Mouse (Mus musculus): Measurements from ENCODE around the gene Ppm1d. TPM values are rescaled to one million over a fixed set of nuclear protein-coding genes. Genes with fewer than 3 reads are reported as not detected.

Ppm1d gene
- total RNA-seq, 2 experiments from 2014 or later = 13.6 to 16.3 TPM

DNA sequence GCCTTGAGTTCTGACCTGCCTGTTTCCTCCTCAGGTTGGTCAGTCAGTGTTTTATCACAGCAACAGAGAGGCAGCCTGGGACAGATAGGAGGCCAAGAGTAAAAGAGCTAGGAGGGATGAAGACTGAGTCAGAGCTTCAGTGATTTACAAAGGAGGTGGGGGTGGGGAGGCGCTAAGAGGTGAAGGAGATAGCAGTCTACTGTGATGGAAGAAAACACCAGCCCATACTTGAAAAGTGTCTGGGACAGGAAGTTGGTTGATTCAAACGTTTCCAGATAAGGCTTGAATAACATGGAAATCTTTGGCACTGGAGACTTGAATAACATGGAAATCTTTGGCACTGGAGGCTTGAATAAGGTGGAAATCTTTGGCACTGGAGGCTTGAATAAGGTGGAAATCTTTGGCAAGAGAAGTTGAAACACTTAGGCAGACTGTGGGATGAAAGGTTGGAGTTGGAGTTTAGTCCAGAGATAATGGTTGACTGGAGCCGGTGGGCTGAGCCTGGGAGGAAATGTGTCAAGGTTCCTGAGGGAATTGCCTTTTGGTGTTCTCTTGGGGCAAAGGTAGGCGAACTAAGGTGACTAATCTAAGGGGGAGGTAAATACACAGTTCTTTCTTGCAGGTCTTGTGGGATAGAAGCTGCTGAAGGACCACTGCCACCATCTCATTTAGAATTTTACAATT, 4.3 kb upstream of the Ppm1d start:
- H3K4me3 ChIP-seq = no peak overlapping the region
- no peak overlapping the region for H3K27ac ChIP-seq
- no peak for DNase-seq (ENCODE audit: low spot score in 2 of 2)
- no peak for TF ChIP-seq CTCF (conservative IDR thresholded peaks at IDR 0.05)

DNA sequence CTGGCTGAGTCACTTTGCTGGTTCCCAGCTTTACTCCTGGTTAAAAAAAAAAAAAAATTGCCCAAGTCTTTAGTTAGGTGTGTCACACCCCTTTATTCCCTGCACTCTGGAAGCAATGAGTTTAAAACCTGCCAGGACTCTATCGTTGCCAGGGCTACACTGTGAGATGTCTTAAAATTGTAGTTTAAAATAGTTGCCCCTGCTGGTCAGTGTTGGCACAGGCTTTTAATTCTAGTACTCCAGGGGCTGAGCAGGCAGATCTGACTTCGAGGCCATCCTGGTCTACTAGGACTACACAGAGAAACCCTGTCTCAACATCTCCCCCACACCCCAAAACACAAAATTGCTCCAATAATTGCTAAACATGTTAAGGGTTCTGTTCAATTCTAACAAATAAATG, 2.2 kb upstream of the Ppm1d start:
- Histone ChIP-seq H3K27ac (no peak overlapping the region), H3K4me3 (no peak overlapping the region)
- TF ChIP-seq CTCF (conservative IDR thresholded peaks at IDR 0.05) = peak; percentile 32; the same call in 1 of the 2 replicates
- no peak for DNase-seq (ENCODE audit: low spot score in 2 of 2)

DNA sequence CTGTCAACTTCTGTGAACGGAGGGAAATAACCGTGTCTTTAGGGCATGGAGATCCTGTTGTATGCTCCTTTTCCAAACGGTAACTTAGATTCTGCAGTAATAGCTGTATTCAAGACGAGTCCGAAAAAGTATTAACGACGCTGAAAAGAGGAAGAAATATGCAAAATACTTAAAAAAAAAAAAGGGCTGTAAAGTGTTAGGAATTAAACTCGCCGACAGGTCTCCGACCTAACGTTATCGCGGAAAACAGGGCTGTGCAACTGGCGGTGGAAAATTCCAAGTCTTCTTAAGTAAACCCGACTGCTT, 684 bp upstream of the Ppm1d start:
- Histone ChIP-seq H3K27ac (peak overlapping the region; percentile 96), H3K4me3 (peak overlapping the region; percentile 94)
- no peak for TF ChIP-seq CTCF (conservative IDR thresholded peaks at IDR 0.05)
- DNase-seq (ENCODE audit: low spot score in 2 of 2) = no peak

DNA sequence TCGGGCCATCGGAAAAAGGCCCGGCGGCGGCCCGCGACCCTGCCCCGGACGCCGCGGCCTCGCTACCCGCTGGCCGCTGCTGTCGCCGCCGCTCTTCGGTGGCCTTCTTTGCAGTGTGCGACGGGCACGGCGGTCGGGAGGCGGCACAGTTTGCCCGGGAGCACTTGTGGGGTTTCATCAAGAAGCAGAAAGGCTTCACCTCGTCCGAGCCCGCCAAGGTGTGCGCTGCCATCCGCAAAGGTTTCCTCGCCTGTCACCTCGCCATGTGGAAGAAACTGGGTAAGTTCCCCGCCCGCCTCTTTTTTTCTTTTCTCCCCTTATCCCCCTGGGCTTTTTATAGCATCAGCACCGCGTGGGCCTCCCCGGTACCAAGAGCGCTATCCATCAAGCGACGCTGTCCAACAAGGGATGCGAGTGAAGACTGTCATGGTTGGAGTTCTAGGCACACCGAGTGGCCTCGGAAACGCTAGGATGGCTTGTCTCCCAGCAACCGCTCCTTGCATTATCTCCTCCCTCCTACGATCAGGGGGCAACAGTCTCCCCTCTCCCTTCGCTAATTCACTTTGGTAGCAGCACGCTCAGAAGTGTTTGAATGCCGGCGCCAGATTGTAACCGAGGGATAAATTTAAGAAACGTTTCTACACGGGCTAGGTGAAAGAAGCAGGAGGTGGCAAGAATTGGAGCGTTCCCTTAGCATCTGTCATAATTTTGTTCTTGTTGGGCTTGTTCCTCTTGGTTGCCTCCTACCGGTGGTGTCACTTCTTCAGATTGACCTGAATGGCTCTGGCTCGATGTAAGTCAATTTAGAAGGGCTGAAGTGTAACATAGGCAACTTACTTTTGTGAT, 824 bp downstream of the Ppm1d start:
- Histone ChIP-seq H3K27ac (peak overlapping the region; percentile 88), H3K4me3 (peak overlapping the region; percentile 94)
- peak; percentile 17 to 21 for DNase-seq (ENCODE audit: low spot score in 2 of 2)
- TF ChIP-seq CTCF (conservative IDR thresholded peaks at IDR 0.05) = peak; percentile 71

DNA sequence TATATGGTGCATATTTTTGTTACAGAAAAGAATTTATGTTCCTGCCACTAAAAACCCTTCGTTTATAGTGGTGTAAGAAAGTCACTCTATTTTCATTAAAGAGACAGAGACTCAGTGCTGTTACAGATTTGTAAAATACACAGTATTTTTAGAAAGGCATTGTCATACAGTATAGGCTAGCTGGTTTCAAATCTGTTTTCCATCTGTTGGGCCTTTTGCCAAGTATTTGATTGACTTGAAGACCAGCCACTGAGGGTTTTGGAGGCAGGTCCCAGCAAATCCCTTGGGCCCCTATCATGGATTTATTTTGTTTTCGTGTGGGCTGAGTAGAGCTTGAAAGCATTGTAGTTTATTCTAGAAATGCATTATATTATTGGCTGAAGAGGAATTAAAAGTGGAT, 1.8 kb downstream of the Ppm1d start:
- Histone ChIP-seq H3K27ac (peak overlapping the region; percentile 88), H3K4me3 (peak overlapping the region; percentile 94)
- peak; percentile 79 to 84 for DNase-seq (ENCODE audit: low spot score in 2 of 2)
- no peak for TF ChIP-seq CTCF (conservative IDR thresholded peaks at IDR 0.05)

DNA sequence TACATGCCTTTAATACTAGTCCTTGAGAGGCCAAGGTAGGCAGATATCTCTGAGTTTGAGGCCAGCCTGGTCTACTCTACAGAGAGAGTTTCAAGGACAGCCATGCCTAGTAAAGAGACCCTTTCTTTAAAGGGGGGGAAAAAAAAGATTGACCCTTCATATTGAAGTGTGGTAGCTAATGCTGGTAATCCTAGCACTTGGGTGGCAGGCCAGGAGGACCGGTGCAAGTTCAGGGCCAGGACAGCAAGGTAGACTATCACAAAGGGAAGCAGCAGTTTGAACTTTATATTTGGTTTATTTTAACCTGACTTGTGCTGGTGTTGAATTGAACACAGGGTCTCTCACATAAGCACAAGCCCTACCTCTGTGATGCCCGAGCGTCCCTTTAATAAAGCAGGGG, 2.3 kb downstream of the Ppm1d start:
- Histone ChIP-seq H3K4me3 (peak overlapping the region; percentile 94), H3K27ac (no peak overlapping the region)
- no peak for DNase-seq (ENCODE audit: low spot score in 2 of 2)
- TF ChIP-seq CTCF (conservative IDR thresholded peaks at IDR 0.05) = no peak

DNA sequence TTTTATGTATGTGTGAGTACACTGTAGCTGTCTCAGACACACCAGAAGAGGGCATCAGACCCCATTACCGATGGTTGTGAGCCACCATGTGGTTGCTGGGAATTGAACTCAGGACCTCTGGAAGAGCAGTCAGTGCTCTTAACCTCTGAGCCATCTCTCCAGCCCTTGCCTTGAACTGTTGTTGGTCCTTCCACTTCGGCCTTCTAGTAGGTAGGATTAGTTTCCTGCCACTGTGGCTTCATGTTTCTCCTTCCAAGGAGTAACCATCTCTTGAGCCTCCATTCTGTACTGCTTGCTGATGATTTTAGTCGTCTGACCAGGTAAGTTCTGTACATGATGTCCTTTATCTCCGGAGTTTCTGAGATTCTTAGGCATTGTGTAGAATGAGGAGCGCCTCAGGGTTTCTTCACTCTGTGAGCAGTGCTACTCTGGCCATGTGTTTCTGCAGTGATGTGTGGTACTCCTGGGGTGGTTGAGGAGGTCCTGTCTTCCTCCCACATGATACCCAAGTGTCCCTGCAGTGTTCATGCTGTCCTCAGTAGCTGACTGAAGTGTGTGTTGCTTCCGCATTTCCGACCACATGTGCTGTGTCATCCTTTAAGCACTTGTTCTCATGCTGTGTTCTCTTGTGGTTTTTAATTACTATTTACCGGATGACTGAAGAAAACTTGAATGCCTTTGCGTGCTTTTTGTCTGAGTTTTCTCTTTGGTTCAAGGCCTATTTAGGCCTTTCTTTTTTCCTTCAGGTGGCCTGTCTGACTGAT, 12.7 kb downstream of the Ppm1d start:
- H3K27ac ChIP-seq = no peak overlapping the region
- TF ChIP-seq CTCF (conservative IDR thresholded peaks at IDR 0.05) = no peak
- no peak for DNase-seq (ENCODE audit: low spot score in 2 of 2)
- no peak overlapping the region for H3K4me3 ChIP-seq

DNA sequence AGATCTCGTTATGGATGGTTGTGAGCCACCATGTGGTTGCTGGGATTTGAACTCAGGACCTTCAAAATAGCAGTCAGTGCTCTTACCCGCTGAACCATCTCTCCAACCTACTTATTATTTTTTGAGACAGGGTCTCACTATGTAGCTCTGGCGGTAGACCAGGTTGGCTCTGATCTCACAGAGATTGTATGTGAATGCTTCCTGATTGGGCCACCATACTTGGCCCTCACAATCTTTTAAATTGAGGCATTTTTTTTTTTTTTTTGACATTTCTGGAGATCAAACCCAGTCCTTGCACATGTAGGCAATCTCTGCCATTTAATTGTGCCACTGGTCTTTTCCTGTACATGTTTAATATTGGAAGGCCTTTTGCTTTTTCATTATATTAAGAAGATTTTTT, 17.7 kb downstream of the Ppm1d start:
- TF ChIP-seq CTCF (conservative IDR thresholded peaks at IDR 0.05) = no peak
- DNase-seq (ENCODE audit: low spot score in 2 of 2) = no peak
- no peak overlapping the region for H3K4me3 ChIP-seq
- H3K27ac ChIP-seq = peak overlapping the region; percentile 44

DNA sequence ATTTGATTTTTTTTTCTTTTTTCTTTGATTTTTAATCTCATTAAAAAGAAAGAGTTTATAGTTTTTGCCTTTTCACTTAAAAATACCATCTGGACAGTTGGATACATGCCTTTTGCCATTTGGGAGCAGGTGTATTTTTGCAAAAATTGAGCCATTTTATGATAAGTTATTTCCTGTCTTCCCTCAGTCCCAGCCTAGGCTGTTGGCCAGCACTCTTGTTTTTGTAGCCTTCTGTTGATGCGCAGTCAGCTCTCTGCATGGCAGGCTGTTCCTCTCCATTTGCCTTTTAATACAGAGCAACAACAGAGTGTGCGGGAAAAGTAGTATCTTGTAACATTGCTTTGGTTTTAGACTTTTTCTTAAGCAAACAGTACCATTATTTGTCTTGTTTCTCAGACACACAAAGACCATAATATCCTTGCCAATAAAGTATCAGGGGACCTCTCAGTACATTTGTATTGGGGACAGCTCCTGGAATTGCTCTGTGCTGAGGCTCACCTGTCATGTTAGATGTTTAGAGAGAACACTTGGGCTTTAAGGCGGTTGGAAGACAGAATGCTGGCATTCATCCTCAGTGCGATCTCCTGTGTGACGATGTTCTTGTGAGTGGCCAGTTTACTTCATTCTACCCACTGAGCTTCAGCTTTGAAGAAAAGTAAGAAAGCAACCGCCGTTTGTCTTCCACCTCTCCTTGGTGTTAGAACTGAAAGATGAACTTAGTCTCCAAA, 18.3 kb downstream of the Ppm1d start:
- peak overlapping the region; percentile 73; the same call in 1 of the 2 replicates for H3K27ac ChIP-seq
- H3K4me3 ChIP-seq = no peak overlapping the region
- TF ChIP-seq CTCF (conservative IDR thresholded peaks at IDR 0.05) = no peak
- peak; percentile 65 to 86 for DNase-seq (ENCODE audit: low spot score in 2 of 2)

DNA sequence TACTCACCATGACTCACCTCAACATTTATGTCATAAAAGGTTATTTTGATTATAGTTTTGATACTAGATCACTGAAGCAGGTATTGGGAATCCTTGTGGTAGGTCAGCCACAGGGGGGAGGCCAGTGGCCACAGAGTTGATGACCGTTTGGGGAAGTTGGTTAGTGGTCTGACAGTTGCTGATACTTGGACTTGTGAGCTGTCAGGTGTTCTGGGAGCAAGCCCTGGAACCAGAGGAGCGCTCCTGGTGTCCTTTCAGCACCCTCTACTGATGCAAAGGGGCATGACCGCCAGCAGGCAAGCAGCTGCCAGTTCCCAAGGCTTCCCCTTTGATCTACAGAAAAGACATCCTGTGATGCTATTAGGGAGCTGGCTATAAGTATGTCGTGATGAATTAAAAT, 23.7 kb downstream of the Ppm1d start:
- DNase-seq (ENCODE audit: low spot score in 2 of 2) = peak in 1 of 2 experiments; percentile 35
- Histone ChIP-seq H3K27ac (no peak overlapping the region), H3K4me3 (no peak overlapping the region)
- TF ChIP-seq CTCF (conservative IDR thresholded peaks at IDR 0.05) = peak; percentile 78

DNA sequence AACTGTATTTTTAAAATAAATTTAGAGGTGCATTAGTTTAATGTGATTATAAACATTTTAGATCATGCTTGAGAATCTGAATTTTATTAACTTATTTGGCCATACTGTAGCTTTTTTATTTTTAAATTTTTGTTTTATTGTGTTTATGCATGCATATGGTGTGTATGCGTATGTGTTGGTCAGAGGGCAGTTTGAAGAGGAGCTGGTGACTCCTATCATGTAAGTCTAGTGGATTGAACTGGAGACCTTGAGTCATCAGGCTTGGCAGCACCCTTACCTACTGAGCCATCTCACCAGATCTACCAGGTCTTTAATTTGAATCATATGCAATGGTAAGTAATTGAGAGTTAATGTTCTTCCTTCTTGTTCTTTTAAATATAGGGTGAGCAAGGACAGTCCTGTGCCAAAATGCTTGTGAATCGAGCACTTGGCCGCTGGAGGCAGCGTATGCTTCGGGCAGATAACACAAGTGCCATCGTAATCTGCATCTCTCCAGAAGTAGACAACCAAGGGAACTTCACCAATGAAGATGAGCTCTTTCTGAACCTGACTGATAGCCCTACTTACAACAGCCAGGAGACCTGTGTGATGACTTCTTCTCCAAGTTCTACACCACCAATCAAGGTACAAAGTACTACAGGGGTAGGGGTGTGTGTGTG, 28.3 kb downstream of the Ppm1d start:
- no peak overlapping the region for H3K4me3 ChIP-seq
- DNase-seq (ENCODE audit: low spot score in 2 of 2) = no peak
- no peak for TF ChIP-seq CTCF (conservative IDR thresholded peaks at IDR 0.05)
- no peak overlapping the region for H3K27ac ChIP-seq

DNA sequence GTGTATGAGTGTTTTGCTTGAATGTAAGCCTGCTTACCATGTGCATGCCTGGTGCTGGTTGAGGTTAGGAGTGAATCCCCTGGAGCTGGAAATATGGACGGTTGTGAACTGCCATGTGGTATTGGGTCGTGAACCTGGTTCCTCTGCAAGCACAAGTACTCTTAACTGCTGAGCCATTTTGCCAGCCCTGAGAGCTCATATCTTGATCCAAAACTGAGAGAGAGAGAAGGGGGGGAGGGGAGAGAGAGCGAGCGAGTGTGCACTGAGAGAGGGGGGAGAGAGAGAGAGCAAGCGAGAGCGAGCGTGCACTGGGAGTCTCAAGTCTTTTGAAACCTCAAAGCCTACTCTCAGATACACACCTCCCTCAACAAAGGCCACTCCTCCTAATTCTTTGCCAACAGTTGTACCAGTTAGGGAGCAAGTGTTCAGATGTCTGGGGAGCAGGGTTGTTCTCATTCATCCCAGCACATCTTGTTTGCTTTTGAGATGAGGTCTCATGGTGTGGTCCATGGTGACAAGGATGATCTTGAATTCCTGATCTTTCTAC, 29.1 kb downstream of the Ppm1d start:
- DNase-seq (ENCODE audit: low spot score in 2 of 2) = no peak
- H3K27ac ChIP-seq = no peak overlapping the region
- no peak for TF ChIP-seq CTCF (conservative IDR thresholded peaks at IDR 0.05)
- no peak overlapping the region for H3K4me3 ChIP-seq

All from layer of hippocampus, adult 2 months (tissue).